Mouse (Mus musculus) CD4-positive, CD25-positive, alpha-beta regulatory T cell (primary cell): ENCODE results near the gene Taf1b. TPM values are rescaled to one million over a fixed set of nuclear protein-coding genes. Genes with fewer than 3 reads are reported as not detected.

ENCODE experiments used
- polyA plus RNA-seq: library from polyadenylated mRNA; unstranded; fragments of 100-300 nt; shearing (Covaris generic); gene quantifications from one replicate; pipeline ENCODE4 v1.2.1, GENCODE M21; 2017

Gene Taf1b
- polyA plus RNA-seq = 69.5 TPM

DNA sequence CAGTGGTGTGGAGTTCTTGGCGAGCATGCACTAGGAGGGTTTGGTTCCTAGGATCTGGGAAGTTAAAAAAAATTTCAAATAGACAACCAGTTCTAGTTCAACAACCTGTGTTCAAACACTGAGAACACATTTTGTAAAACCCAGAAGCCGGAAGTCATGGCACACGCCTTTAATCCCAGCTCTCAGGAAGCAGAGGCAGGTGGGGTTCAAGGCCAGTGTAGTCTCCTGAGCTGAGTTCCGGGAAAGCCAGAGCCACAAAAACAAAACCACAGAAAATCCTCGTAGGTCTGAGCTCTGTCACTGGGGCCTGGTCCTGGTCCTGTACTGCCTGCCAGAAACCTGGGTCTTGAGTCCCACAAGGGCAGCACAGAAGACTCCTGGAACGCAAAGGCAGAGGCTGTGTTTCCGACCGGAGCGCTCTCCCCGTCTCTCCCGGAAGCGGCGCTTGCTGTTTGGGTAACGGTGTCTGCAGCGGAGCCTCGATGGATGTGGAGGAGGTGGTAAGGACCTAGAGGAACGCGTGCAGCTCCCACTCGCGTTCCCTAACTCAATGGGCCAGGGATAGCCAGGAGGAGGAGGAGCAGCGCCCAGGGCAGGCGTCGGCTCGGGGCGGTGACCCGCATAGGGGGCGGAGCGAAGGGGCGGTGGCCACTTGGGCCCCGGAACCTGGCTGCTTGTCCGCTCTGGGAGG lies at the start of gene Taf1b:
Gene Taf1b, plus strand, starts transcription at position 210 of the 691 bp plus-strand sequence.

DNA sequence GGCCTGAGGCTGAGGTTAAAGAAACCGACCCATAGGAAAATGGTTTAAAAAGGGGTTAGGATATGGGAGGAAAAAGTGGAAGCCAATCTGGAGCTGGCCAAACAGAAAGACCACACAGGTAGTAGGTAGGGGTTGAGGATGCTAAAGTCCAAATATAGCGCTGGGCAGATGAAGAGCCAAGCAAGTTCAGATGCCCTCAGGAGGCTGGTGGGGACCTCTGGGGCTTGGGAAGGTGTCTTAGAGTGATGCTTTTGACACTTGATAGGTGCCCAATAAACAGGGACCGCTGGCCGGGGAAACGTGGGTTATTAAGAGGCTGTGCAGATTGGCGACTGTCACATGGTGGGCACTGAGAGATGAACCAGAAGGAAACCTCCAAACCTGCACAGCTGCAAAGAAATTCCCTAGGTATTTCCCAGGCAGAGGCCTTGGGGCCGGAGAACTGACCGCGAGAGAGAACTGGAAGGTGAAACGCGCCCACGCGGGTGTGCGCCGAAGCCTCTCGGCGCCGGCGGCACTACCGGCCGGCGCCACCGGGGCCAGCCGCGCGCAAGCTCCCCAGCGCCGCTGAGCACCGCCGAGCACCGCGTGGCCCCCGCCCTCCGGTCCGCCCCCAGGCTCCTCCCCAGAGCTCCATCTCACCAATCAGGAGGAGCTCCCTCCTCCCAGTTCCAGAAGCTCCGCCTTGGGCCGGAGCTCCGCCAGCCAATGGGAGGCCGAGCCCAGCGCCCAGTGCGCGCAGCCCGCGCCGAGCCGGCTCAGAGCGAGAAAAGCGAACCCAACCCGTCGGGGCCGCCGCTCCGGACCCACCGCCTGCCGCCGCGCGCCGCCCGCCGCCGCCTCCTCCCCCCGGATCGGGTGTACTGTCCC lies 73.6 kb downstream of the Taf1b start, which contains the start of gene Grhl1:
Gene Grhl1, plus strand, starts transcription at position 761 of the 870 bp plus-strand sequence.

Other genes starting within 250 kb of the Taf1b start
- 6.7 TPM for gene Grhl1, start 73.9 kb downstream of the Taf1b start, polyA plus RNA-seq
- 7.7 TPM for gene Klf11, start 152.9 kb downstream of the Taf1b start, polyA plus RNA-seq
- gene Cys1, start 183.5 kb downstream of the Taf1b start, polyA plus RNA-seq = not detected
- gene Rrm2, start 209.9 kb downstream of the Taf1b start, polyA plus RNA-seq = 17.5 TPM